Mouse (Mus musculus): ENCODE results near the gene Srd5a1. TPM values are rescaled to one million over a fixed set of nuclear protein-coding genes. Genes with fewer than 3 reads are reported as not detected.

Gene Srd5a1
- polyA plus RNA-seq, 1 experiment from 2014 or later: 25.0 TPM

- Histone ChIP-seq H3K9ac (replicated peaks; ENCODE audit: low read length) (no peak overlapping the region), H3K4me1 (ENCODE audit: insufficient read depth, low read length) (no peaks in the 10 kb centered on the region), H3K9me3 (ENCODE audit: low read length) (no peaks in the 10 kb centered on the region), H3K4me2 (replicated peaks; ENCODE audit: low read depth, low read length) (no peak overlapping the region), H3K27ac (ENCODE audit: low read length) (no peak overlapping the region), H3K27me3 (ENCODE audit: insufficient read depth, low read length) (no peaks in the 10 kb centered on the region), H3K4me3 (ENCODE audit: low read length) (no peak overlapping the region), H3K36me3 (ENCODE audit: insufficient read depth, low read length) (peaks cover 88% of the 10 kb centered on the region)
- 92% methylated on average over 3 of the region's 3 CpGs for WGBS
- ATAC-seq (ENCODE audit: low FRiP score, low TSS enrichment): no peak
Observed at GRCm38 (mm10) chr13:69631111-69631510, 19.9 kb upstream of the Srd5a1 start.

GRCm38 (mm10) chr13:69630576-69630975 lies 19.3 kb upstream of the Srd5a1 start:
- Histone ChIP-seq H3K36me3 (ENCODE audit: insufficient read depth, low read length) (peaks cover 89% of the 10 kb centered on the region), H3K27ac (ENCODE audit: low read length) (no peak overlapping the region), H3K4me3 (ENCODE audit: low read length) (no peak overlapping the region), H3K9ac (replicated peaks; ENCODE audit: low read length) (no peak overlapping the region), H3K9me3 (ENCODE audit: low read length) (no peaks in the 10 kb centered on the region), H3K4me1 (ENCODE audit: insufficient read depth, low read length) (no peaks in the 10 kb centered on the region), H3K27me3 (ENCODE audit: insufficient read depth, low read length) (no peaks in the 10 kb centered on the region), H3K4me2 (replicated peaks; ENCODE audit: low read depth, low read length) (no peak overlapping the region)
- WGBS: 74% methylated on average over 8 of the region's 8 CpGs
- ATAC-seq (ENCODE audit: low FRiP score, low TSS enrichment): no peak

- Histone ChIP-seq H3K4me2 (replicated peaks; ENCODE audit: low read depth, low read length) (no peak overlapping the region), H3K27me3 (ENCODE audit: insufficient read depth, low read length) (no peaks in the 10 kb centered on the region), H3K4me1 (ENCODE audit: insufficient read depth, low read length) (no peaks in the 10 kb centered on the region), H3K4me3 (ENCODE audit: low read length) (no peak overlapping the region), H3K9me3 (ENCODE audit: low read length) (no peaks in the 10 kb centered on the region), H3K27ac (ENCODE audit: low read length) (no peak overlapping the region), H3K9ac (replicated peaks; ENCODE audit: low read length) (no peak overlapping the region), H3K36me3 (ENCODE audit: insufficient read depth, low read length) (peaks cover 88% of the 10 kb centered on the region)
- 94% methylated on average over 3 of the region's 3 CpGs for WGBS
- ATAC-seq (ENCODE audit: low FRiP score, low TSS enrichment): no peak
Observed at GRCm38 (mm10) chr13:69627941-69628340, 16.7 kb upstream of the Srd5a1 start.

- no peak overlapping the region for H3K27ac ChIP-seq (ENCODE audit: low read length)
- H3K36me3 ChIP-seq (ENCODE audit: insufficient read depth, low read length): peaks cover 79% of the 10 kb centered on the region
- H3K27me3 ChIP-seq (ENCODE audit: insufficient read depth, low read length): no peaks in the 10 kb centered on the region
- no peaks in the 10 kb centered on the region for H3K9me3 ChIP-seq (ENCODE audit: low read length)
- H3K4me3 ChIP-seq (ENCODE audit: low read length): no peak overlapping the region
- 81% methylated on average over 3 of the region's 3 CpGs for WGBS
- H3K9ac ChIP-seq (replicated peaks; ENCODE audit: low read length): no peak overlapping the region
- no peak overlapping the region for H3K4me2 ChIP-seq (replicated peaks; ENCODE audit: low read depth, low read length)
- no peak for ATAC-seq (ENCODE audit: low FRiP score, low TSS enrichment)
- no peaks in the 10 kb centered on the region for H3K4me1 ChIP-seq (ENCODE audit: insufficient read depth, low read length)
Observed at GRCm38 (mm10) chr13:69624510-69624909, 13.3 kb upstream of the Srd5a1 start.

GRCm38 (mm10) chr13:69623843-69624242 lies 12.6 kb upstream of the Srd5a1 start:
- 77% methylated on average over 5 of the region's 5 CpGs for WGBS
- no peak for ATAC-seq (ENCODE audit: low FRiP score, low TSS enrichment)
- peaks cover 79% of the 10 kb centered on the region for H3K36me3 ChIP-seq (ENCODE audit: insufficient read depth, low read length)

GRCm38 (mm10) chr13:69616716-69617115 lies 5.5 kb upstream of the Srd5a1 start:
- no peaks in the 10 kb centered on the region for H3K9me3 ChIP-seq (ENCODE audit: low read length)
- 90% methylated on average over 6 of the region's 6 CpGs for WGBS
- H3K4me1 ChIP-seq (ENCODE audit: insufficient read depth, low read length): peaks cover 13% of the 10 kb centered on the region
- H3K4me3 ChIP-seq (ENCODE audit: low read length): no peak overlapping the region
- H3K36me3 ChIP-seq (ENCODE audit: insufficient read depth, low read length): peaks cover 67% of the 10 kb centered on the region
- H3K9ac ChIP-seq (replicated peaks; ENCODE audit: low read length): no peak overlapping the region
- no peak overlapping the region for H3K4me2 ChIP-seq (replicated peaks; ENCODE audit: low read depth, low read length)
- no peak for ATAC-seq (ENCODE audit: low FRiP score, low TSS enrichment)
- H3K27ac ChIP-seq (ENCODE audit: low read length): no peak overlapping the region
- H3K27me3 ChIP-seq (ENCODE audit: insufficient read depth, low read length): no peaks in the 10 kb centered on the region

More at GRCm38 (mm10) chr13:69623843-69624242, 12.6 kb upstream of the Srd5a1 start:
- Histone ChIP-seq H3K4me3 (ENCODE audit: low read length) (no peak overlapping the region), H3K4me2 (replicated peaks; ENCODE audit: low read depth, low read length) (no peak overlapping the region), H3K9ac (replicated peaks; ENCODE audit: low read length) (no peak overlapping the region), H3K27me3 (ENCODE audit: insufficient read depth, low read length) (no peaks in the 10 kb centered on the region), H3K9me3 (ENCODE audit: low read length) (no peaks in the 10 kb centered on the region), H3K27ac (ENCODE audit: low read length) (no peak overlapping the region), H3K4me1 (ENCODE audit: insufficient read depth, low read length) (no peaks in the 10 kb centered on the region)

GRCm38 (mm10) chr13:69612175-69612544 lies 918 bp upstream of the Srd5a1 start:
- peak overlapping the region; percentile 87 for H3K9ac ChIP-seq (replicated peaks; ENCODE audit: low read length)
- WGBS: under 1% methylated on average over 24 of the region's 24 CpGs
- H3K36me3 ChIP-seq (ENCODE audit: insufficient read depth, low read length): peaks cover 28% of the 10 kb centered on the region
- H3K4me2 ChIP-seq (replicated peaks; ENCODE audit: low read depth, low read length): peak overlapping the region; percentile 75
- no peaks in the 10 kb centered on the region for H3K9me3 ChIP-seq (ENCODE audit: low read length)
- no peaks in the 10 kb centered on the region for H3K27me3 ChIP-seq (ENCODE audit: insufficient read depth, low read length)
- H3K27ac ChIP-seq (ENCODE audit: low read length): peak overlapping the region; percentile 75
- no peak for ATAC-seq (ENCODE audit: low FRiP score, low TSS enrichment)
- H3K4me1 ChIP-seq (ENCODE audit: insufficient read depth, low read length): peaks cover 17% of the 10 kb centered on the region
- peak overlapping the region; percentile 98 for H3K4me3 ChIP-seq (ENCODE audit: low read length)

- Histone ChIP-seq H3K4me3 (ENCODE audit: low read length) (peak overlapping the region; percentile 78), H3K27ac (ENCODE audit: low read length) (peak overlapping the region; percentile 44; the same call in 1 of the 2 replicates), H3K4me2 (replicated peaks; ENCODE audit: low read depth, low read length) (peak overlapping the region; percentile 88), H3K9ac (replicated peaks; ENCODE audit: low read length) (peak overlapping the region; percentile 74), H3K4me1 (ENCODE audit: insufficient read depth, low read length) (peaks cover 17% of the 10 kb centered on the region), H3K9me3 (ENCODE audit: low read length) (no peaks in the 10 kb centered on the region), H3K36me3 (ENCODE audit: insufficient read depth, low read length) (peaks cover 16% of the 10 kb centered on the region), H3K27me3 (ENCODE audit: insufficient read depth, low read length) (no peaks in the 10 kb centered on the region)
- ATAC-seq (ENCODE audit: low FRiP score, low TSS enrichment): peak; percentile 44
- WGBS: under 1% methylated on average over 40 of the region's 40 CpGs
Observed at GRCm38 (mm10) chr13:69610751-69611397, 368 bp downstream of the Srd5a1 start.

GRCm38 (mm10) chr13:69608734-69609133 lies 2.5 kb downstream of the Srd5a1 start:
- Histone ChIP-seq H3K4me2 (replicated peaks; ENCODE audit: low read depth, low read length) (no peak overlapping the region), H3K9ac (replicated peaks; ENCODE audit: low read length) (no peak overlapping the region), H3K4me1 (ENCODE audit: insufficient read depth, low read length) (peaks cover 17% of the 10 kb centered on the region), H3K9me3 (ENCODE audit: low read length) (no peaks in the 10 kb centered on the region), H3K4me3 (ENCODE audit: low read length) (no peak overlapping the region), H3K27me3 (ENCODE audit: insufficient read depth, low read length) (no peaks in the 10 kb centered on the region), H3K27ac (ENCODE audit: low read length) (no peak overlapping the region), H3K36me3 (ENCODE audit: insufficient read depth, low read length) (no peaks in the 10 kb centered on the region)
- WGBS: 79% methylated on average over 8 of the region's 8 CpGs
- no peak for ATAC-seq (ENCODE audit: low FRiP score, low TSS enrichment)

GRCm38 (mm10) chr13:69604670-69605069 lies 6.6 kb downstream of the Srd5a1 start:
- H3K4me3 ChIP-seq (ENCODE audit: low read length): no peak overlapping the region
- 51% methylated on average over 1 of the region's 1 CpGs for WGBS
- no peak overlapping the region for H3K27ac ChIP-seq (ENCODE audit: low read length)
- H3K9me3 ChIP-seq (ENCODE audit: low read length): no peaks in the 10 kb centered on the region
- H3K4me1 ChIP-seq (ENCODE audit: insufficient read depth, low read length): no peaks in the 10 kb centered on the region
- H3K36me3 ChIP-seq (ENCODE audit: insufficient read depth, low read length): no peaks in the 10 kb centered on the region
- ATAC-seq (ENCODE audit: low FRiP score, low TSS enrichment): no peak
- no peak overlapping the region for H3K4me2 ChIP-seq (replicated peaks; ENCODE audit: low read depth, low read length)
- no peak overlapping the region for H3K9ac ChIP-seq (replicated peaks; ENCODE audit: low read length)
- H3K27me3 ChIP-seq (ENCODE audit: insufficient read depth, low read length): no peaks in the 10 kb centered on the region
